Mouse (Mus musculus) Muller cell, postnatal 12 days (primary cell): ENCODE measurements around the gene Cpm.

Source experiments
- DNase-seq: peaks from one replicate; pipeline ENCODE4 v3.0.0-alpha.2; 2015; ENCODE audit errors: inconsistent ontology term

Gene Cpm

GRCm38 (mm10) chr10:117659430-117659813, 30.1 kb downstream of the Cpm start:
- no peak for DNase-seq

- DNase-seq = no peak
Observed at GRCm38 (mm10) chr10:117659819-117660218, 30.5 kb downstream of the Cpm start.

GRCm38 (mm10) chr10:117662316-117663055, 33.2 kb downstream of the Cpm start:
- no peak for DNase-seq

GRCm38 (mm10) chr10:117663056-117663864, 34.0 kb downstream of the Cpm start:
- DNase-seq = no peak

- no peak for DNase-seq
Observed at GRCm38 (mm10) chr10:117663865-117664200, 34.5 kb downstream of the Cpm start.

GRCm38 (mm10) chr10:117664208-117664925, 35.1 kb downstream of the Cpm start:
- DNase-seq = no peak

- DNase-seq = no peak
Observed at GRCm38 (mm10) chr10:117664926-117665209, 35.6 kb downstream of the Cpm start.

- no peak for DNase-seq
Observed at GRCm38 (mm10) chr10:117665376-117666275, 36.3 kb downstream of the Cpm start.

GRCm38 (mm10) chr10:117666361-117666760, 37.1 kb downstream of the Cpm start:
- DNase-seq = no peak

GRCm38 (mm10) chr10:117666947-117667630, 37.8 kb downstream of the Cpm start:
- DNase-seq = no peak

GRCm38 (mm10) chr10:117667663-117668507, 38.6 kb downstream of the Cpm start:
- DNase-seq = no peak

GRCm38 (mm10) chr10:117668546-117669300, 39.4 kb downstream of the Cpm start:
- no peak for DNase-seq

GRCm38 (mm10) chr10:117669449-117670090, 40.3 kb downstream of the Cpm start:
- DNase-seq = no peak

- no peak for DNase-seq
Observed at GRCm38 (mm10) chr10:117670092-117670491, 40.8 kb downstream of the Cpm start.

- no peak for DNase-seq
Observed at GRCm38 (mm10) chr10:117670791-117671190, 41.5 kb downstream of the Cpm start.

GRCm38 (mm10) chr10:117671266-117671665, 42.0 kb downstream of the Cpm start:
- DNase-seq = no peak

- DNase-seq = no peak
Observed at GRCm38 (mm10) chr10:117671930-117672666, 42.8 kb downstream of the Cpm start.

GRCm38 (mm10) chr10:117672693-117673092, 43.4 kb downstream of the Cpm start:
- DNase-seq = peak; percentile 90
